Mouse (Mus musculus) kidney, postnatal 0 days (tissue): Measurements from ENCODE around the gene Ifi47. TPM values are rescaled to one million over a fixed set of nuclear protein-coding genes. Genes with fewer than 3 reads are reported as not detected.

Source experiments
- ATAC-seq: fragments of 200-750 bp; cut with Nextera tagmentation; replicated peaks from 2 replicates; pipeline ENCODE4 v1.8.0; 2017; ENCODE audit warnings: low read depth, moderate number of reproducible peaks, moderate TSS enrichment, moderate library complexity; ENCODE audit not compliant: low FRiP score
- DNase-seq: peaks from one replicate; pipeline ENCODE4 v3.0.0-alpha.2; 2016; ENCODE audit warnings: low spot score
- H3K27ac ChIP-seq: fragments of 300-500 bp; sonication (generic); 2 replicates; pipeline ENCODE4 v1.5.1; 2014; ENCODE audit warnings: mild to moderate bottlenecking
- H3K27me3 ChIP-seq: fragments of 300-500 bp; sonication (generic); 2 replicates; pipeline ENCODE4 v1.6.1; 2014; ENCODE audit warnings: low read length, mixed read lengths; ENCODE audit not compliant: insufficient read depth
- H3K36me3 ChIP-seq: fragments of 300-500 bp; sonication (generic); 2 replicates; pipeline ENCODE4 v1.6.1; 2014; ENCODE audit warnings: low read length, mixed read lengths; ENCODE audit not compliant: insufficient read depth
- H3K4me1 ChIP-seq: fragments of 300-500 bp; sonication (generic); replicated peaks from 2 replicates; pipeline ENCODE4 v1.6.1; 2014; ENCODE audit warnings: antibody characterized with exemption, low read length, mixed read lengths; ENCODE audit not compliant: insufficient read depth
- H3K4me2 ChIP-seq: fragments of 300-500 bp; sonication (generic); 2 replicates; pipeline ENCODE4 v1.6.1; 2014; ENCODE audit warnings: mild to moderate bottlenecking, low read length, moderate library complexity, mixed read lengths
- H3K4me3 ChIP-seq: fragments of 300-500 bp; sonication (generic); replicated peaks from 2 replicates; pipeline ENCODE4 v1.5.1; 2014; ENCODE audit warnings: low read depth, low read length
- H3K9ac ChIP-seq: fragments of 300-500 bp; sonication (generic); 2 replicates; pipeline ENCODE4 v1.6.1; 2014; ENCODE audit warnings: low read depth, low read length
- H3K9me3 ChIP-seq: fragments of 300-500 bp; sonication (generic); replicated peaks from 2 replicates; pipeline ENCODE4 v1.6.1; 2016; ENCODE audit warnings: low read length, inconsistent platforms, mixed read lengths
- CTCF ChIP-seq: IDR thresholded peaks from 2 replicates; pipeline ENCODE4 v1.5.1; 2016; ENCODE audit warnings: antibody characterized with exemption, low read depth, mild to moderate bottlenecking, moderate library complexity
- WGBS: fragments of 180-500 bp; shearing (Covaris S2); extraction: QIAGEN DNeasy Blood & Tissue Kit; methylation state at CpG from one replicate; pipeline ENCODE4 v1.1.7; 2014; 5-methylcytosine and 5-hydroxymethylcytosine counted together
- polyA plus RNA-seq: library from polyadenylated mRNA; unstranded; fragments of >200 nt; fragmentation: Nextera tagmentation; extraction: Ambion mirVana; gene quantifications from 2 replicates; pipeline ENCODE4 v1.2.1, GENCODE M21; 2015

Ifi47 gene
- polyA plus RNA-seq, 1 experiment from 2014 or later, result 6.2 TPM

- Histone ChIP-seq H3K36me3 (no peaks in the 10 kb centered on the region), H3K27ac (no peak overlapping the region), H3K4me2 (no peak overlapping the region), H3K9ac (no peak overlapping the region), H3K9me3 (no peaks in the 10 kb centered on the region), H3K4me1 (0 out of 2 replicates have a peak, but pooled peaks cover 7% of the 10 kb centered on the region), H3K4me3 (no peak overlapping the region), H3K27me3 (no peaks in the 10 kb centered on the region)
- WGBS, result 74% methylated on average over 3 of the region's 3 CpGs
- ATAC-seq, result no peak
- no peak for TF ChIP-seq CTCF
- no peak for DNase-seq
These were observed 7.4 kb downstream of the Ifi47 start for GRCm38 (mm10) chr11:49083808-49084207.

GRCm38 (mm10) chr11:49084385-49084784, 8.0 kb downstream of the Ifi47 start:
- DNase-seq (no peak), ATAC-seq (no peak)
- Histone ChIP-seq H3K9ac (no peak overlapping the region), H3K27ac (no peak overlapping the region; the same call in 1 of the 2 replicates), H3K4me1 (0 out of 2 replicates have a peak, but pooled peaks cover 7% of the 10 kb centered on the region), H3K36me3 (no peaks in the 10 kb centered on the region), H3K4me3 (no peak overlapping the region), H3K4me2 (no peak overlapping the region), H3K27me3 (no peaks in the 10 kb centered on the region), H3K9me3 (no peaks in the 10 kb centered on the region)
- 44% methylated on average over 1 of the region's 1 CpGs for WGBS
- no peak for TF ChIP-seq CTCF

GRCm38 (mm10) chr11:49084875-49085274, 8.5 kb downstream of the Ifi47 start:
- TF ChIP-seq CTCF, result peak; percentile 68
- Histone ChIP-seq H3K27ac (no peak overlapping the region; the same call in 1 of the 2 replicates), H3K4me3 (no peak overlapping the region), H3K4me1 (0 out of 2 replicates have a peak, but pooled peaks cover 7% of the 10 kb centered on the region), H3K36me3 (no peaks in the 10 kb centered on the region), H3K9me3 (no peaks in the 10 kb centered on the region), H3K4me2 (no peak overlapping the region), H3K9ac (no peak overlapping the region), H3K27me3 (no peaks in the 10 kb centered on the region)
- ATAC-seq, result no peak
- peak; percentile 57 for DNase-seq
- WGBS, result 35% methylated on average over 3 of the region's 3 CpGs

GRCm38 (mm10) chr11:49086858-49087361, 10.5 kb downstream of the Ifi47 start:
- Histone ChIP-seq H3K4me1 (0 out of 2 replicates have a peak, but pooled peaks cover 7% of the 10 kb centered on the region), H3K27ac (peak overlapping the region; percentile 58; the same call in 1 of the 2 replicates), H3K9ac (no peak overlapping the region), H3K9me3 (no peaks in the 10 kb centered on the region), H3K27me3 (no peaks in the 10 kb centered on the region), H3K36me3 (no peaks in the 10 kb centered on the region), H3K4me2 (no peak overlapping the region), H3K4me3 (no peak overlapping the region)
- DNase-seq, result no peak
- WGBS, result 81% methylated on average over 6 of the region's 6 CpGs
- ATAC-seq, result no peak
- TF ChIP-seq CTCF, result no peak

GRCm38 (mm10) chr11:49087830-49088616, 11.6 kb downstream of the Ifi47 start:
- Histone ChIP-seq H3K27me3 (no peaks in the 10 kb centered on the region), H3K9me3 (no peaks in the 10 kb centered on the region), H3K27ac (no peak overlapping the region), H3K36me3 (no peaks in the 10 kb centered on the region), H3K4me1 (0 out of 2 replicates have a peak, but pooled peaks cover 3% of the 10 kb centered on the region), H3K9ac (no peak overlapping the region), H3K4me2 (peak overlapping the region; percentile 31), H3K4me3 (no peak overlapping the region; the same call in 1 of the 2 replicates)
- ATAC-seq (0 out of 2 replicates have a peak, but pooled peaks have one; percentile 68), DNase-seq (peak; percentile 52)
- TF ChIP-seq CTCF, result no peak
- WGBS, result 41% methylated on average over 22 of the region's 22 CpGs

GRCm38 (mm10) chr11:49088990-49089652, 12.7 kb downstream of the Ifi47 start:
- H3K4me1 ChIP-seq, result 0 out of 2 replicates have a peak, but pooled peaks cover 3% of the 10 kb centered on the region
- no peak for TF ChIP-seq CTCF
- ATAC-seq (no peak), DNase-seq (no peak)
- H3K9me3 ChIP-seq, result no peaks in the 10 kb centered on the region
- WGBS, result 88% methylated on average over 5 of the region's 5 CpGs
- H3K4me2 ChIP-seq, result no peak overlapping the region
- no peaks in the 10 kb centered on the region for H3K27me3 ChIP-seq
- no peaks in the 10 kb centered on the region for H3K36me3 ChIP-seq
- H3K4me3 ChIP-seq, result no peak overlapping the region
- no peak overlapping the region for H3K27ac ChIP-seq
- H3K9ac ChIP-seq, result no peak overlapping the region
